Mouse (Mus musculus): ENCODE measurements around the gene Scyl1.

Scyl1 gene

DNA sequence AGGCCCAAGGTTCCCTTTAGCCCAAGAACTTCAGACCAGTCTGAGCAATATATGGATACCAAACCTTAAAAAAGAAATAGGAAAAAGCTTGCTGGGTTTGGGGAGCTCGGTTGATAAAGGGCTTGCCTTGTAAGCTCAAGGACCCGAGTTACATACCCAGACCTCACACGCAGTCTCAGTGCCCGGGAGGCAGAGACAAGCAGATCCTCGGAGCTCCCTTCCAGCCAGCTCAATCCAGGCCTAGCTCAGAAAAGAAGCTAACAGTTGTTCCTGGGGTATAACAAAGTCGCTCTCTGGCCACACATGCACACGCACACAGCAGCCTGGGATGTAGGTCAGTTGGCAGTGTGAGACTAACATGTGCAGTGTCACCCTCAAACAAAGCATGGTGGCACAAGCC, 16.7 kb upstream of the Scyl1 start:
- no peak for DNase-seq (ENCODE audit: low read depth, low spot score)

DNA sequence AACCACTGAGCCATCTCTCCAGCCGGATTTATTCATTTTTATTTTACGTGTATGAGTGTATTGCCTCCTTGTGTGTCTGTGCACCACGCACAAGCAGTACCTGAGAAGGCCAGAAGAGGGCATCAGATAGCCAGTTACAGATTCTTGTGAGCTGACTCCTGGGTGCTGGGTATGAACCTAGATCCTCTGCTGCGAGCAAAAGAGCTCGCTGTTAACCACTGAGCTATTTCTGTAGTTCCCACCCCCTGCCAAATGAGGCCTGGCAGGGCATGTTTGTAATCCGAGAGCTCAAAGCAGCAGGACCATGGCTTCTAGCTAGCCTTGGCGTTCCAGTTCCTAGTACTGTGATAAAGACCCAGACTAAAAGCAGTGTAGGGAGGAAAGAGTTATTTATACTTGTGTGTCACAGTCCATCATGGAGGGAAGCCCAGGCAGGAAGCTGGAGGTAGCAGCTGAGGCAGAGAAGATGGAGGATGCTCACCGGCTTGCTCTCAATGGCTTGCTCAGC, 16.0 kb upstream of the Scyl1 start:
- DNase-seq (ENCODE audit: low read depth, low spot score): no peak

DNA sequence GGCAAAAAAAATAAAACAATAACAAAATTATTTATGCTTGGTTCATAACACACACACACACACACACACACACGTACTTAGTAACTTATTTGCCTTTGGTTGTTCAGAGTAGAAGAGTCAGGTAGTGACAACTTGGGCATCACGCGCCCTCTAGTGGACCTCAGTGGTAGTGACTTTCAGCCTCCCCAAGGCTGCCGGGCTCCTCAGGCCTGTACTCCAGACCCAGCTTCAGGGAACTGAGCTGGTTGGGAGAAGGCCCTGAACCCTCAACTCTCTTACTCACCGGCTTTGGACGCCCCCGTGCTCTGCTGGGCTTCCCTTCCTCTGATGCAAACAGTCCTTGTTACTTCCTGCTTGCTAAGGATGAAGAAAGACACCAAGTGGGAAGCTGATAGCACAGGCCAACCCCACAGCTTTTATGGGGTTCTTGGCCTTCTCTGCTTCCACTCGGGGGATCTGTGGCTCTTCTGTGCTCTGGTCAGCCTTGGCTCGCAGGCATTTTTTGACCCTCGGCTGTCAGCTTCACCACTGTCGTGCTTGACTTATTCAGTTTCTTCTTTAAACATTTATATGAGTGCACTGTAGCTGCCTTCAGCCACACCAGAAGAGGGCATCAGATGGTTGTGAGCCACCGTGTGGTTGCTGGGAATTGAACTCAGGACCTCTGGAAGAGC, 15.4 kb upstream of the Scyl1 start:
- DNase-seq (ENCODE audit: low read depth, low spot score): no peak

DNA sequence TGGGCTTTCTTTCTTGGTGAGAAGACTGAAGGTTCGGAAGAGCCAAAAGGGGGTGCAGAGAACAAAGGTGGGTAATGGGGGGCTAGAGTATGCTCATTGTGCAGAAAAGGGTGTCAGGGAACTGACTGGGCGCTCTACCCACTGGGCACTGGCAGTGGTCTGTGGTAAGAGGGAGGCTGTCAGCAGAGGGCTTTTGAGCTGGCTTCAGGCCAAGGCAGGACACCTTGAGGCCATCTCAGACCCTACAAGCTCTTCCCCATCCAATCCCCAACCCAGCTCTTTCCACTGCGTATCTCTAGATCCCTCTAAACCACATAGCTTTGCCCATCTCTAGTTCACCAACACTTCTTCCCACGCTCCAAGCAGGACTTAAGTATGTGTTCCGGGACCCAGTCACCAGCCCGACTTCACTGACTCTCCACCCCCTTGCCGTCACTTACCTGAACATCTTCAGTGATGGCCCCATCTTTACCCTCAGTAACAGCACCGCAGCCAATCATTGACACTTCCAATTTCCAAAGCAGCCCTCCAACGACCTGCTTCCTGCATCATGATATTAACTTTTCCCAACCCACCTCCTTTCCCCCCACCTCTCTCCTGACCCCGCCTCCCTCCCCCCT, 13.8 kb upstream of the Scyl1 start:
- DNase-seq (ENCODE audit: low read depth, low spot score): no peak

DNA sequence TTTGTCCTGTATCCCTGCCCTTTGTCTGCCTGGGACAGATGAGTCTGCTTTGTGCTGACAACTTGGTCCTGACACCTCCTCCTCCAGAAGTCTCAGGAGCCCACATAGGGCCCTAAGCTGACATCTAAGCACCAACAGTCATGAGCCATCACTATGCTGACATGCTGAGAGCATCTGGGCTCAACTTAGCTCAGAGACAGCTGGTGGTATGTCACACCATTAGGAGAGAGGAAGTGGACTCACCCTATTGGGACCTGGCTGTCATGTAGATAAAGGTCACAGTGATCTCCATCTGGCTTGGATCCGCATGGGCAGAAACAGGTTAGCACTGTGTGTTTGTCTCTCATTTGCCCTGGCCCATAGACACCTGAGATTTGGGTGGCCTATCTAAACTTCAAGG, 10.9 kb upstream of the Scyl1 start:
- no peak for DNase-seq (ENCODE audit: low read depth, low spot score)

DNA sequence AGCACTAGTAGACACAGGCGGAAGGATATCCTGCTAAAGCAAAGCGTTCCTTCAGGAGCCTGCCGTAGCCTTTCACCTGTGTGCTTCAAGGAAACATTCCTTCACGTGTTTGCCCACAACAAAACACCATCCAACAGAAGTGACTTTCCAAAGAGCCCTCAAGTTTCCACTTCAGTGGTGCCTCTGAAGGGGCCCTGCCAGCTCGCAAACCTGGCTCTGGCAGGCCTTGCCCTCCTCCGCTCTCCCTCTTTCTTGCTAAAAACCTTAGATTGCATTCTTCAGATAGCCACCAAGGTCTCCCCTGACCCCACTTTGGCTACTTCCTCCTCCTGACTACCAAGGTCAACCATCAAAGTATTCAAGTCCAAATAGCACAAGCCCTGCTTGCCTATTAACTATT, 10.3 kb upstream of the Scyl1 start:
- no peak for DNase-seq (ENCODE audit: low read depth, low spot score)

DNA sequence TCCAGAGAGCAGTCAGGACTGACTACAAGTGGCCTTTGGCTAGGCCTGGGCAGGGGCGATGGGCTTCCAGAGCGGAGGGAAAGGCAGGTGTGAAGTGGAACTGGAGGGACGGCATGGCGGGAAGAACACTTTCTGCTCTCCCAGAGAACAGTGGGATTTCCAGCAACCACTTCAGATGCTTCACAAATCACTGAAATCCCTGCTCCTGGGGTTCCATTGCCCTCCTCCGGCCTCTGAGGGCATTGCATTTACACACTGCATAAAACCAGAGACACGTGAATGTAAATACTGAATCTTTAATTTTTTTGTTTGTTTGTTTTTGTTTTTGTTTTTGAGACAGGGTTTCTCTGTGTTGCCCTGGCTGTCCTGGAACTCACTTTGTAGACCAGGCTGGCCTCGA, 9.0 kb upstream of the Scyl1 start:
- no peak for DNase-seq (ENCODE audit: low read depth, low spot score)

DNA sequence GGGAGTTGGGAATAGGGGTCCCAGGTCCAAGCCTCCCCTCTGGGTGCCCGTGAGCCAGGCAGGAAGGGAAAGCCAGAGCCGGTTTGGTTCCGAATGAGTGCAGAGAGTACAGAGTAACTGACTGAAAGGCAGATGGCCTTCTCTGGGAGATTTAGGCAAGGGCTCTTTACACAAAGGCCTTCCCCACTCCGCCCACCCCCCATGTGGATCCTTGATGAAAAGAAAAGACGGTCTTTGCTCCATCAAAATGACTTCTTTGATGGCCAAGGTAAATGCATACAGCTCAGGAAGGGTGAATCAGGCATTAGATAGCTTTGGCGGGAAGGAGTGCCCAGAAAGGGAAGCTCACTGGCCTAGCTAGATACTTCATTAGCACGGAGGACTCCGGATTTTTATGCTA, 7.1 kb upstream of the Scyl1 start:
- DNase-seq (ENCODE audit: low read depth, low spot score): no peak

DNA sequence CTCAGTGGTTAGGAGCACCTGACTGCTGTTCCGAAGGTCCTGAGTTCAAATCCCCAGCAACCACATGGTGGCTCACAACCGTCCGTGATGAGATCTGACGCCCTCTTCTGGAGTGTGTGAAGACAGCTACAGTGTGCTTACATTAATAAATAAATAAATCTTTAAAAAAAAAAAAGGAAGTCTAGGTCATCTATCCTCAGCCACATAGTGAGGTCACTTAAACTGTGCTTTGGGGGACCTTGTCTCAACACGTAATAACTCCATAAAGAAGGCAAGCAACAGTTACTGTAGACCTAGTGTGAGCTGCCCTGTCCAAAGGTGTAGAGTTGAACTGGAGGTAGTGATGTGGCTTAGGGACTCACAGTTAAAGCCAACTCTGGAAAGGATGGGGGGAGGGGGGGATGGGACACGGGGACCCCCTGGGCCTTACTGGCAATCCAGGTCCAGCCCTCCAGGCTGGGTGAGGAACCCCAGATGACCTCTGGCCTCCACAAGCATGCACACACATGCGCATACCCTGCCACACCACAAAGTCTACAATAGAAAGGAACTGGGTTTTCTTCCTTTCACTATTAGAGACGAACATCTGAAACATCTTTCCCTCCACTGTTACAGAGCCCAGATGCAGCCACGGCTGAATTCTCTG, 6.3 kb upstream of the Scyl1 start:
- no peak for DNase-seq (ENCODE audit: low read depth, low spot score)

DNA sequence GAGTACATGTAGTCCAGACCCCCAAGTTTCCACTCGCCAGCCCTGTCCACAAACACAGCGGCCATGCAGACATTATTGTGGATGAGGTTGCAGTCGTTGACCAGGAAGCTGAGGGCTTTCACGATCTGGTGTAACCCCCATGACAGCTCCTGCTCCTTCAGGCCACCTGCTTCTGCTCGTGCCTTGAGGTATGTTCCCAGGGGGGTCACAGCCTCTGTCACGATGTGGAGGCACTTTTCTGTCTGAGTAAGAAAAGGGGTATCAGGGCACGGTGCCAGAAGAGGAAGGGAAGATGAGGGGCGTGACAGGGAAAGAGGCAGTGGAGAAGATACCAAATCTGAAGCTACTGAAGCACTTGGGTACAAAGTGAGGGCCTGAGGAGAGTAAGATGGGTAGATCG, 908 bp downstream of the Scyl1 start:
- no peak for DNase-seq (ENCODE audit: low read depth, low spot score)

DNA sequence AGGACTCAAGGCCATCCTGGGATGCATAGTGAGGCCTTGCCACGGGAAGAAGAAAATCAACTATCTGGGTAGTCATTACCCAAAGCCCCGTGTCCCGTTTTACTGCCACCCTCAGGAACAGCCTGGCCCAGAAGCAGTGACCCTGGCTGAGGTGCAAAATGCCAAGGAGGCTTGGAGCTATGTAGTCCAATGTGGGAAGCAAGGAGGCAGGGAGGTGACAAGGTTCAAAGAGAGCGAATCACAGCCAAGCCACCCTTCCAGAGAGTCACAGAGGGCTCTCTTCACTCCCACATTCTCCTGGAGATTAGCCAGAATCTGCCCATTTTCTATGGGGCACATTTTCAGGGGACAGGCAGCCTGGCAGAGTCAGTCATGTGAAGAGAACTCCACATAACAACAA, 3.9 kb downstream of the Scyl1 start:
- no peak for DNase-seq (ENCODE audit: low read depth, low spot score)

DNA sequence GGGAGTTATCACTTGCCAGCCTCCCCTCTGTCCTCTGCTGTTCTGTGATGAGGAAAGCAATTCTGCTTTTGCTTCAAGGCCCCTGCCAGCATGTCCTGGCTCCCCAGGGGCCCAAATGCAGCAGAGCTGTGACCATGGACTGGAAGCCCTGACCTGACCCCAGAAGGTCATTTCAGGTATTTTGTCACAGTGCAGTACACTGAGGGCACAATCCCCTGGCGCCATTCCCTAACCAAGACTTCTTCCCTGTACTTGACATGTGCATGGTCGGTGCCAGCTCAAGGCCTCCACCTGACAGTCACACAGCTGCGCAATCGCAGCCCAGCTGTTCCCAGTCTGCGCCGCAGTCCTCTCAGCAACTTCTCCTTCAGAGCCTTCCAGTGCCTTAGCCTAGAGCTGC, 8.1 kb downstream of the Scyl1 start:
- DNase-seq (ENCODE audit: low read depth, low spot score): no peak

DNA sequence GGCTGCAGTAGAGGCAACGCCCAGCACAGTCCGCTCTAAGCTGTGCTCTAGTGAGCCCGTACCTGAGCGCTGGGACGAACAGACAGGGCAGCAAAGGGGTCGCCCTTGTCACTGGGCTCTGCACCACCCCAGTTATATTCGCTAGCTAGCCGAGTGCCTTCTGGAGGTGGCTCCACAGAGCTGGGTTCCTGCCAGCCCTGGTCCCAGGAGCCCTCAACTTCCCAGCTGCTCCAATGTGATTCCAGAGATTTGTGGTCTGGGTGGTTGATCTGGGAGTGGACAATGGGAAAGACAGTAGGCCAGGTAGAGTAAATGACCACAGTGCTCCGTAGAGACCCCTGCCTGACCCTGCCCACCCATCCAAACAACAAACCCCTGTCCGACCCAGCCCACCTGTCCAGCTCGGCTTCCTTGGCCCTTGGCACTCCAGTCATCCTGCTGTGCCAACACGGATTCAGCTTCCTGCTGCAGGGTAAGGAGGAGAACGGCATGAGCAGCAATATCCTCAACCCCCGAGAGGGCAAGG, 12.3 kb downstream of the Scyl1 start:
- no peak for DNase-seq (ENCODE audit: low read depth, low spot score)

DNA sequence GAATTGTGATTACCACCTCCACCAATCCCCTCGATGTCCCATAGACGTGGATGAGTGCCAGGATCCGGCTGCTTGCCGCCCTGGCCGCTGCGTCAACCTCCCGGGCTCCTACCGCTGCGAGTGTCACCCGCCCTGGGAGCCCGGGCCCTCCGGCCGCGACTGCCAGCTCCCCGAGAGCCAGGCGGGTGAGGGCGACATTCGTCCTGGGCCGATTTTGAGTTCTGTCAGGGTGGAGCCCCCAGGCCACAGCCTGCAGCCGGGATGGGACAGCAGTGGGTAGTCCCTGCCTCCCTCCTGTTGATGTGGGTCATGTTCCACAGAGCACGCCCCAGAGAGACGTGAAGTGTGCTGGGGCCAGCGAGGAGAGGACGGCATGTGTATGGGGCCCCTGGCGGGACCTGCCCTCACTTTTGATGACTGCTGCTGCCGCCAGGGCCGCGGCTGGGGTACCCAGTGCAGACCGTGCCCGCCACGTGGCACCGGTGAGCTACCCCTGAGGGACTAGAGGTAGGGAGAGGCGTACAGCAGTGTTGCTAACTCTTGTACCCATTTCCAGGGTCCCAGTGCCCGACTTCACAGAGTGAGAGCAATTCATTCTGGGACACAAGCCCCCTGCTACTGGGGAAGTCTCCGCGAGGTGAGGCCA, 14.1 kb downstream of the Scyl1 start:
- DNase-seq (ENCODE audit: low read depth, low spot score): no peak

DNA sequence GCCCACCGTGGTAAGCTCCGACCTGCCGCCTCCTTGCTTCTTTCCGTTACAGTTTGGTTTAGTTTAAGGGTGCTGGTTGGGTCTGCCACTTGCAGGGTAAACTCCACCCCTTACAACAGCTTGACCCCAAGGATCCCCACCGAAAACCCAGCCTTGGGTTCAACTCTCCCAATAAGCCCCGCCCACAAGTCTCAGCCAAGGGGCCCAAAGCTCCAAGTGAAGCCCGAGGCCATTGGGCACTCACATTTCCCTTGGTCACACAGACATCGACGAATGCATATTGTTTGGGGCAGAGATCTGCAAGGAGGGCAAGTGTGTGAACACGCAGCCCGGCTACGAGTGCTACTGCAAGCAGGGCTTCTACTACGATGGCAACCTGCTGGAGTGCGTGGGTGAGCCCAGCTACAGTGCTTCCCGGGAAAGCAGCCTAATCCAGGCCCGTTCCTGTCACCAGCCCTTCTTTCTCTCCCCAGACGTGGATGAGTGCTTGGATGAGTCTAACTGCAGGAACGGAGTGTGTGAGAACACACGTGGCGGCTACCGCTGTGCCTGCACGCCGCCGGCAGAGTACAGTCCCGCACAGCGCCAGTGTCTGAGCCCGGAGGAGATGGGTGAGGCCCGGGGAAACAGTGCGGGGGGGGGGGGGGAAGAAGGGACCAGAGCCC, 14.8 kb downstream of the Scyl1 start:
- no peak for DNase-seq (ENCODE audit: low read depth, low spot score)

DNA sequence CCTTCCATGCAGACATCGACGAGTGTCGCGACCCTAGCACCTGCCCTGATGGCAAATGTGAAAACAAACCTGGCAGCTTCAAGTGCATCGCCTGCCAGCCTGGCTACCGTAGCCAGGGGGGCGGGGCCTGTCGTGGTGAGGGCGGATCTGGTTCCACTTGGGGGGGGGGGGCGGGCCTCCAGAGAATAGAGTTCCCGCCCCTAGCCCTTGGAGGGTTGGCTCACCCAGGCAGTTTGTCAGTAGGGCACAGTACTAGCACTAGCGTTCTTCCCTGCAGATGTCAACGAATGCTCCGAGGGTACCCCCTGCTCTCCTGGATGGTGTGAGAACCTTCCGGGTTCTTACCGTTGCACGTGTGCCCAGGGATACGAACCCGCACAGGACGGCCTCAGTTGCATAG, 19.5 kb downstream of the Scyl1 start:
- DNase-seq (ENCODE audit: low read depth, low spot score): no peak

DNA sequence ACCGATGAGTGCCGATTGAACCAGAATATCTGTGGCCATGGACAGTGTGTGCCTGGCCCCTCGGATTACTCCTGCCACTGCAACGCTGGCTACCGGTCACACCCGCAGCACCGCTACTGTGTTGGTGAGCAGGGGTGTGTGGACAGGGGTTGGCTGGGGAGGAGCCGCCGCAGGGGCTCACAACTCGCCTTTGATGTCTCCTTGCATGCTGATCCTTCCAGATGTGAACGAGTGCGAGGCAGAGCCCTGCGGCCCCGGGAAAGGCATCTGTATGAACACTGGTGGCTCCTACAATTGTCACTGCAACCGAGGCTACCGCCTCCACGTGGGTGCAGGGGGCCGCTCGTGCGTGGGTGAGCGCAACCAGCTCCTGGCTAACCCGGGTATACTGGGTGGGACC, 20.3 kb downstream of the Scyl1 start:
- DNase-seq (ENCODE audit: low read depth, low spot score): no peak

DNA sequence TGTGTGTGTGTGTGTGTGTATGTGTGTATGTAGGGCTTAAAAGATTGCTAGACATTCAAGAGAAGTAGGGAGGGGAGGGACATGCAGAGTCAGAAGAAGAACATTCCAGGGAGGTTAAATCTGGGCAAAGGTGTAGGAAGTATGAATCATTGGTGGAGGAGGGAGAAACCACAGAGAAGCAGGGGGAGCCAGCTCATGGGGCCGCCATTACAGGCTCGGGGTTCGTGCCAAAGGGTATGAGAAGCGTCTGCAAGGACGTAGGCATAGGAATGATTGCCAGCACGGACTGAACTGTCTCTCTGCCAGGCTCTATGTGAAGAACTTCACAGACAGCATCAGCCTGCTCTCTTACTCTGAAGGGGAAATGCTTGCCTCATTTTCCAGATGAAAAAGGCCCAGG, 21.7 kb downstream of the Scyl1 start:
- no peak for DNase-seq (ENCODE audit: low read depth, low spot score)

DNA sequence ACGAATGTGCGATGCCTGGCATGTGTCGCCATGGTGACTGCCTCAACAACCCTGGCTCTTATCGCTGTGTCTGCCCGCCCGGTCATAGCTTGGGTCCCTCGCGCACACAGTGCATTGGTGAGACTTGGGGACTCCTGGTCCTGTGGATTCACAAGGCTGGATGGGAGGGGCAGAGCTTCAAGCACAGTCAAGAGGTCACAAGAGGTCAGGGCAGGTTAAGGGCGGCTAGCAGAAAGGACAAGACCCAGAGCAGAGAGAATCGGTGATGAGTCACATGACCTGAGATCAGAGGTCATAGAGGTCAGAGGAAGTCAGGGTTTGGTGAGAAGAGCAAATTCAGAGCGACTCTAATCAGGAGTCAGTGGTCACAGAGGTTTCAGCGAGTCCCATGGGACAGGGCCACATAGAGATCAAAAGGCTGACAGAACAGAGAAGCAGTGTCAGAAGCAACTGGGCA, 24.3 kb downstream of the Scyl1 start:
- no peak for DNase-seq (ENCODE audit: low read depth, low spot score)

DNA sequence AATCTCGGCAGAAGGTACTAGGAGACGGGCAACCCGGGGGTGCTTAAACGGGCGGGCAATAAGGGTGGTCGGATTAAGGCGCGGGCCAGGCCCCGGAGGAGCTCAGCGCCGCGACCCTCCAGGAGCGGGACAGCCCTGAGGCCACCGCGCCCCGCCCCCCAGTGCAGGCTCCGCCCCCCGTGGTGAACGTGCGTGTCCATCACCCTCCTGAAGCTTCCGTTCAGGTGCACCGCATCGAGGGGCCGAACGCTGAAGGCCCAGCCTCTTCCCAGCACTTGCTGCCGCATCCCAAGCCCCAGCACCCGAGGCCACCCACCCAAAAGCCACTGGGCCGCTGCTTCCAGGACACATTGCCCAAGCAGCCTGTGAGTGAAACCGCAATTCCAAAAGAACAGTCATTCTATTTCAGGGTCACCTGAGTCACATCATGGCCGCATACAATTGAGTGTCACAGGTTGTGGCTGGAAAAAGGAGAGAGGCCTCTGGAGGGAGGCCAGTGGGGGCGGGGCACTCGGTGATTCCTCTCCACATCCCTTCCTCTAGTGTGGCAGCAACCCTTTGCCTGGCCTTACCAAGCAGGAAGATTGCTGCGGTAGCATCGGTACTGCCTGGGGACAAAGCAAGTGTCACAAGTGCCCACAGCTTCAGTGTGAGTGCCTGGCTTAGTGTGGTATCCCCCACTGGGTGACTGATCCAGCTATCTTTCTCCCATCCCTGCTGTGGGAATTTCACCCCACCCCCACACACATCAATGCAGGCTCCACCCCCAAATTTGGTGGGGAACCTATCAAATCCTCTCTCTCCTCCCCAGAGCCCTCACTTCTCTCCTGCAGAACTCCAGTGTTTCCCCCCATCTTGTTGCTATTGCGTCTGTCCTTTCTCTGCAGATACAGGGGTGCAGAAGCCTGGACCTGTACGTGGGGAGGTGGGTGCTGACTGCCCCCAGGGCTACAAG, 25.2 kb downstream of the Scyl1 start:
- DNase-seq (ENCODE audit: low read depth, low spot score): no peak

DNA sequence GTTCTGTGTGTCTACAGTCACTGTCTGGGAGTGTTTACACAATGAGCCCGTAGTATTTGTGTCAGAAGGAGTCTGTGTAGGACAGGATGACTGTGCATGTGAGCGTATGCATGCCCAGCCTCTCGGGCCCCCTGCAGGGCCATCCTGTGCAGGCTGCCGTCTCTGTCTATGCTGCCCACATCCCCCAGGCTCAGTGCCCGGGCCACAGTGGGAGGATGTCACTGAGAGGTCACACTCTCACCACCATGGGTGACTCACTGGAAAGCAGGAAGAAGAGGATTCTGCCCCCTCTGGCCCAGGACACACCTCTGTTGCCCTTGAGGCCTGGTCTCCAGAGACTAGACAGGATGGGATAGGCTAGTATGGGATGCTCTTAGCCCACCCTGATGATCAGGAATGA, 27.6 kb downstream of the Scyl1 start:
- DNase-seq (ENCODE audit: low read depth, low spot score): no peak
